Mouse (Mus musculus) spleen, adult 2 months (tissue): Measurements from ENCODE around the gene Tomm34. TPM values are rescaled to one million over a fixed set of nuclear protein-coding genes. Genes with fewer than 3 reads are reported as not detected.

Source experiments
- DNase-seq, 2 experiments: peaks; one replicate each; pipeline versions ENCODE4 v3.0.0 to v3.0.0-alpha.2; 2012 to 2021; ENCODE audit warnings: low spot score in 2 of 2, low read depth in 1 of 2
- H3K27ac ChIP-seq: fragments of 200-500 bp; 2 replicates; pipeline ENCODE4 v1.5.1; 2012; ENCODE audit warnings: low read length, inconsistent platforms; ENCODE audit not compliant: insufficient read depth
- H3K27me3 ChIP-seq: fragments of 200-500 bp; 2 replicates; pipeline ENCODE4 v1.6.1; 2012; ENCODE audit warnings: mild to moderate bottlenecking, moderate library complexity, low read length, inconsistent platforms; ENCODE audit not compliant: control insufficient read depth, insufficient read depth
- H3K36me3 ChIP-seq: fragments of 200-500 bp; 2 replicates; pipeline ENCODE4 v1.6.1; 2012; ENCODE audit warnings: mild to moderate bottlenecking, low read length, inconsistent platforms; ENCODE audit not compliant: control insufficient read depth, insufficient read depth
- H3K4me1 ChIP-seq: fragments of 200-500 bp; 2 replicates; pipeline ENCODE4 v1.6.1; 2011; ENCODE audit warnings: inconsistent platforms; ENCODE audit not compliant: control insufficient read depth, insufficient read depth, insufficient read length
- H3K4me3 ChIP-seq: fragments of 200-500 bp; 2 replicates; pipeline ENCODE4 v1.5.1; 2011; ENCODE audit warnings: mild to moderate bottlenecking, inconsistent platforms; ENCODE audit not compliant: insufficient read depth, insufficient read length; ENCODE audit errors: extremely low read depth
- CTCF ChIP-seq: fragments of 200-500 bp; IDR thresholded peaks from 2 replicates; pipeline ENCODE4 v1.5.1; 2011; ENCODE audit warnings: mild to moderate bottlenecking, inconsistent platforms; ENCODE audit not compliant: insufficient read depth, insufficient read length, insufficient replicate concordance; ENCODE audit errors: extremely low read depth
- POLR2A ChIP-seq: fragments of 200-500 bp; IDR thresholded peaks from 2 replicates; pipeline ENCODE4 v1.6.1; 2011; ENCODE audit warnings: low read depth, low read length, inconsistent platforms
- WGBS: fragments of 180-500 bp; shearing (Covaris S2); methylation state at CpG from one replicate; pipeline ENCODE4 v1.1.7; 2018; 5-methylcytosine and 5-hydroxymethylcytosine counted together
- polyA plus RNA-seq: library from polyadenylated mRNA; depleted of rRNA; stranded (reverse); fragments of >200 nt; gene quantifications from 2 replicates; pipeline ENCODE4 v1.2.3, GENCODE M21; 2012

Gene Tomm34
- polyA plus RNA-seq, 1 experiment: 51.7 TPM

- 92% methylated on average over 14 of the region's 14 CpGs for WGBS
- H3K4me1 ChIP-seq: no peaks in the 10 kb centered on the region
- no peak overlapping the region for H3K4me3 ChIP-seq
- H3K27me3 ChIP-seq: no peaks in the 10 kb centered on the region
- TF ChIP-seq CTCF: no peak
- TF ChIP-seq POLR2A: no peak
- H3K27ac ChIP-seq: no peak overlapping the region
- no peak for DNase-seq
- peaks cover 47% of the 10 kb centered on the region for H3K36me3 ChIP-seq
Measured at GRCm38 (mm10) chr2:164106287-164107035, 35.5 kb upstream of the Tomm34 start.

GRCm38 (mm10) chr2:164103501-164103900 lies 32.5 kb upstream of the Tomm34 start:
- no peak overlapping the region for H3K27ac ChIP-seq
- H3K4me1 ChIP-seq: no peaks in the 10 kb centered on the region
- WGBS: 67% methylated on average over 4 of the region's 4 CpGs
- DNase-seq: peak in 1 of 2 experiments; percentile 52
- peaks cover 62% of the 10 kb centered on the region for H3K36me3 ChIP-seq
- H3K4me3 ChIP-seq: no peak overlapping the region
- TF ChIP-seq CTCF: peak; percentile 68; the same call in 1 of the 2 replicates
- no peak for TF ChIP-seq POLR2A
- no peaks in the 10 kb centered on the region for H3K27me3 ChIP-seq

GRCm38 (mm10) chr2:164102366-164102765 lies 31.4 kb upstream of the Tomm34 start:
- peaks cover 64% of the 10 kb centered on the region for H3K36me3 ChIP-seq

GRCm38 (mm10) chr2:164101936-164102335 lies 31.0 kb upstream of the Tomm34 start:
- Histone ChIP-seq H3K27me3 (no peaks in the 10 kb centered on the region), H3K4me1 (no peaks in the 10 kb centered on the region), H3K4me3 (no peak overlapping the region), H3K27ac (no peak overlapping the region), H3K36me3 (peaks cover 61% of the 10 kb centered on the region)
- TF ChIP-seq POLR2A (no peak), CTCF (no peak)
- DNase-seq: no peak
- WGBS: 78% methylated on average over 1 of the region's 1 CpGs

More at GRCm38 (mm10) chr2:164102366-164102765, 31.4 kb upstream of the Tomm34 start:
- Histone ChIP-seq H3K4me3 (no peak overlapping the region), H3K27me3 (no peaks in the 10 kb centered on the region), H3K27ac (no peak overlapping the region), H3K4me1 (no peaks in the 10 kb centered on the region)
- DNase-seq: no peak
- 87% methylated on average over 3 of the region's 3 CpGs for WGBS
- no peak for TF ChIP-seq POLR2A
- TF ChIP-seq CTCF: no peak

GRCm38 (mm10) chr2:164098603-164099250 lies 27.8 kb upstream of the Tomm34 start:
- 94% methylated on average over 11 of the region's 11 CpGs for WGBS
- DNase-seq: no peak
- no peak overlapping the region for H3K4me3 ChIP-seq
- TF ChIP-seq POLR2A: no peak
- TF ChIP-seq CTCF: no peak
- no peak overlapping the region for H3K27ac ChIP-seq
- H3K27me3 ChIP-seq: no peaks in the 10 kb centered on the region
- no peaks in the 10 kb centered on the region for H3K4me1 ChIP-seq
- H3K36me3 ChIP-seq: peaks cover 58% of the 10 kb centered on the region

GRCm38 (mm10) chr2:164094152-164094551 lies 23.2 kb upstream of the Tomm34 start:
- H3K4me3 ChIP-seq: no peak overlapping the region
- peak in 1 of 2 experiments; percentile 28 for DNase-seq
- peaks cover 39% of the 10 kb centered on the region for H3K36me3 ChIP-seq
- H3K4me1 ChIP-seq: peaks cover 4% of the 10 kb centered on the region; the same call in 1 of the 2 replicates
- no peak overlapping the region for H3K27ac ChIP-seq
- TF ChIP-seq CTCF (no peak), POLR2A (no peak)
- H3K27me3 ChIP-seq: no peaks in the 10 kb centered on the region
- WGBS: 40% methylated on average over 7 of the region's 7 CpGs
